Mouse (Mus musculus): Measurements from ENCODE around the gene Gm49416. TPM values are rescaled to one million over a fixed set of nuclear protein-coding genes. Genes with fewer than 3 reads are reported as not detected.
"Not testable (repeated sequence)": the region's sequence is repeated elsewhere in the genome, so short reads cannot be mapped to it uniquely, and the experiment has no call there.

Gene Gm49416
- total RNA-seq, 2 experiments from 2014 or later, result 2.0 to 2.9 TPM

DNA sequence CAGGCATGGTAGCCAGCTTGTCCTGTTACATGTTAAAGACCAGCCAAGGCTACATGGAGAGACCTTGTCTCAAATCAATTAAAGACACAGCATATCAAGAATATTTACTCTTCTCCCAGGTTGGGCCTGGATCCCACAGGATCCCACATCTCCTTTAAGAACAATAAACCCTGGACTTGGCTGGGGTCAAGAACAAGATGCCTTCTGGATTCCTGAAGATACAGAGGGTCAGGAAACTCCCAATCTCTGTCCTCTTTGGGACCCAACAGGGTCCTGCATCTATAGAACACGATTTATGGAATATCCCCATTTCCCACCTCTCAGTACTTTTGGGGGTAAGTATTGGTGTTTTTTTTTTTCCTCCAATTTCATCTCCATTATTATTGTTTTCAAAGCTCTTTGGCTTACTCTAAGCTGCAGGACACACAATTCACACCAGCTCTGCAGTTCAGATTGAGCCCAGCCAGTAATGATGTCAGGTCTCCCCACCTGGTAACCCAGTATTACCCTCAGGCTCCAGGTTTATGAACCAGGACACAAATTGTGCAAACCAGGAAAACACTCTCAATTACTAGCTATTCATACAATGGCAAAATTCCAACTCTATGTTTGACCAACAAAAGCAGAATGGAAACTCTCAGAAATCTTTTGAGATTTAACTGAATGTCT is 1.7 kb upstream of the Gm49416 start:
- H3K4me3 ChIP-seq, result no peak overlapping the region
- no peak overlapping the region for H3K27ac ChIP-seq
- no peak for TF ChIP-seq CTCF (conservative IDR thresholded peaks at IDR 0.05)
- no peak for DNase-seq (ENCODE audit: low spot score in 2 of 2)

DNA sequence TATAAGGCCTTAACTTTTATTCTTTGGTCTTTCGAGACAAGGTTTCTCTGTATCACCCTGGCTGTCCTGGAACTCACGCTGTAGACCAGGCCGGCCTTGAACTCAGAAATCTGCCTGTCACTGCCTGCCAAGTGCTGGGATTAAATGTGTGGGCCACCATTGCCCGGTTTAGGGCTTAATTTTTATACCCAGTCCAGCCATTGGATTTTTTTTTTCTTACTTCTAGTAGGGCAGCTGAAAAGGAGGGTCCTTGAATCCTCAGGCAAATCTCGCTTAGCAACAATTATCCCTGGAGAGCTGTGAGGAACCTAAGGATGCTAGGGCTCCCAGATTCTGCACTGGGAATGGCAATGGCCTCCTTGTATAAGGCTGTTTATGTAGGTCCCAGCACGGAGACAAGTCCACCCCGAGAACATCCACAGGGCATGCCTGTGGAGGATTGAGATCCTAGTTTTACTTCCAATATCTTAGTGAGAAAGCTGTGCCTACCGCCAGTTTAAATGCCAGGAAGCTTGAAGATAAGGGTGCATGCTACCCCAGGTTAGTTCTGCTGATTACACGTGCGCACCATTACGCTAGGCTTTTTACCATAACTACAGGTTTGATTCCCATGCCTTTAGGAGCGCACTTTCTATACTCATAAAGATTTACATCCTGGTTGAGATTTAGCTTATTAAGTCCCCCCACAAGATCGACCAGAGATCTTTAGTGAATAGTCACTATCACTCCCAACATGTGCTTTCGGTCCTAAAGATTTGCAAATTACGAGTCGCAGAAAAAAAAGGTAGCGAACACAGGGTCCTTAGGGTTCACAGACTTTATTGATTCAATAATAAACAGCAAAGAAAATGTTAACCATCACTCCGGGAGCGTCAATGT is 902 bp upstream of the Gm49416 start:
- DNase-seq (ENCODE audit: low spot score in 2 of 2), result no peak
- no peak for TF ChIP-seq CTCF (conservative IDR thresholded peaks at IDR 0.05)
- peak overlapping the region; percentile 94 for H3K27ac ChIP-seq
- peak overlapping the region; percentile 64 for H3K4me3 ChIP-seq

DNA sequence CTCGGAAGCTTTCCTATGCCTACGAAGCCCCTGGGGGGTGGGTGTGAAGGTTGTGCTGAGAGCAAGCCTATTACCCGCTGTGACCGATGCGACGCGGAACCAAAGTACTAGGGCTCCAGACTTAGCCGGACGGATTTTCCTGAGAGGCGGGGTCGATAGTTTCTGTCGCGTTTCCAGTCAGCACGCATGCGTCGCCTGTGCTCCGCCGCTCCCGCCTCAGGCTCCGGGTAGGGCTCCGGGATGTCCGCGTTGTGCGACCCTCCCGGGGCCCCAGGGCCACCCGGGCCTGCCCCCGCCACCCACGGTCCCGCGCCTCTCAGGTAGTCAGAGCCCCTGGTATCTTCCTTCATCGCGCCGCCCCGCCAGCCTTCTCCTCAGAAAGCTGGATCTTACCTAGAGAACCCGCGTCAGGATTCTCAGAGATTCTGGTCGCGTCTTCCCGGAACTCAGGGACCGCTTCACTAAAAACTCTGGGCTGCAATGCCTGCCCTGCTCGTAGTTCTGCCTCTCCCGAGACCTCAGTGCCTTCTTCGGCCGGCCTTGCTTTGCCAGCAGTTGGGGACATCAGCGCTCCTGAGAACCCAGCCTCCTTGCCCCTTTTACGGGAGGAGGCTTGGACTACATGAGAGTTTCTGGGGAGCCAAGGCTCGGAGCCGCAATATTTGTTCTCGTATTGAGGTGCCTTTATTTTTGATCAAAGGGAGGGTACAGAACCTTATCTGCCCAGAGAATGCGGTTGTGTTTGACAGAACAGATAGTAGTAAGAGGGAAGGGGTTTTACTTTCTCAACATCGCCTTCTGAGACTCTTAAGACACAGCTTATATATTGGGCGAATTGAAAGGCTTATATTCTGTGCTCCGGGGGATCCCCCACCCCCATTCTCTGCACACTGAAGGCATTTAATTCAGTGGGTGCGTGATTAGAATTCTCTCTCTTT is 4.4 kb downstream of the Gm49416 start, which contains the start of gene Ints5:
Gene Ints5 (plus strand): TSS at position 177 of the 938 bp plus-strand sequence.
- TF ChIP-seq CTCF (conservative IDR thresholded peaks at IDR 0.05), result no peak
- peak within 1 kb of the TSS; percentile 97 for H3K4me3 ChIP-seq
- DNase-seq (ENCODE audit: low spot score in 2 of 2), result peak; percentile 84 to 87
- H3K27ac ChIP-seq, result peak within 1 kb of the TSS; percentile 85

DNA sequence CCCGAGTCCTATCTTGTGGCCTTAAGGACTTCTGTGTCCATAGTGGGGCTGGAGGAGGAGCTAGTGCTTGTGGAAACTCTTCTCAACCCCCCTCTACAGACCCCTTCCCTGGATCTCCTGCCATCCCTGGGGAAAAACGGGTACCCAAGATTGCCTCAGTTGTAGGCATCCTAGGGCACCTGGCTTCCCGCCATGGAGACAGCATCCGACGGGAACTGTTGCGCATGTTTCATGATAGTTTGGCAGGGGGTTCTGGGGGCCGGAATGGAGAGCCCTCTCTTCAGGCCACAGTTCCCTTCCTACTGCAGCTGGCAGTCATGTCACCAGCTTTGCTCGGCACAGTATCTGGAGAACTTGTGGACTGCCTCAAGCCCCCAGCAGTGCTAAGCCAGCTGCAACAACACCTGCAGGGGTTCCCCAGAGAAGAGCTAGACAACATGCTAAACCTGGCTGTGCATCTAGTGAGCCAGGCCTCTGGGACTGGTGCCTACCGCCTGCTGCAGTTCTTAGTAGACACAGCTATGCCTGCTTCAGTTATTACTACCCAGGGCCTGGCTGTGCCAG is 6.8 kb downstream of the Gm49416 start:
- DNase-seq (ENCODE audit: low spot score in 2 of 2), result no peak
- H3K27ac ChIP-seq, result no peak overlapping the region
- no peak for TF ChIP-seq CTCF (conservative IDR thresholded peaks at IDR 0.05)
- H3K4me3 ChIP-seq, result no peak overlapping the region

DNA sequence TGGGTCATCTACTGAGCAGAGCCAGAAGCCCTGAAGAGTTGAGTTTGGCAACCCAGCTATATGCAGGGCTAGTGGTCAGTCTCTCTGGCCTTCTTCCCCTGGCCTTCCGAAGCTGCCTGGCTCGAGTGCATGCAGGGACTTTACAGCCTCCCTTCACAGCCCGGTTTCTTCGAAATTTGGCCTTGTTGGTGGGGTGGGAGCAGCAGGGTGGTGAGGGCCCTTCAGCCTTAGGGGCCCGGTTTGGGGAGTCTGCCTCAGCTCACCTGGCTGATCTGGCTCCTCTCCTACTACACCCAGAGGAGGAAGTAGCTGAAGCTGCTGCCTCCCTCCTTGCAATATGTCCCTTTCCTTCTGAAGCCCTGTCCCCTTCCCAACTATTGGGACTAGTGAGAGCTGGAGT is 7.5 kb downstream of the Gm49416 start:
- DNase-seq (ENCODE audit: low spot score in 2 of 2); H3K4me3 ChIP-seq; H3K27ac ChIP-seq: not testable (repeated sequence)

DNA sequence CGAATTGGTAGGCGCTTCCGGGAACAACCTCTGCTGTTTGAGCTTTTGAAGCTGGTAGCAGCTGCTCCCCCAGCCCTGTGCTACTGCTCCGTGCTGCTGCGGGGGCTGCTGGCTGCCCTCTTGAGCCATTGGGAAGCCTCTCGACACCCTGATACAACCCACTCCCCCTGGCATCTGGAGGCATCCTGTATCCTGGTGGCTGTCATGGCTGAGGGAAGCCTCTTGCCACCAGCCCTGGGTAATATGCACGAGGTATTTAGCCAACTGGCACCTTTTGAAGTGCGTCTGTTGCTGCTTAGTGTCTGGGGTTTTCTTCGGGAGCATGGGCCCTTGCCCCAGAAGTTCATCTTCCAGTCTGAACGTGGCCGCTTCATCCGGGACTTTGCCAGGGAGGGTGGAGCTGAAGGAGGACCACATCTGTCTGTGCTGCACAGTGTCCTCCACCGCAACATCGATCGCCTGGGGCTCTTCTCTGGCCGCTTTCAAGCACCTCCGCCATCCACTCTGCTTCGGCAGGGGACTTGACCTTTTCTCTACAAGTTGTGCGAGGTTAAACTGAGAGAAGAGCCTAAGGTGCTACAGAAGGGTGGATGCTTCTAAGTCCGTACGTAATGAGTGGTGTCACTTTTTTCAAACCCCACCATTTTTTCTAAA is 8.6 kb downstream of the Gm49416 start:
- H3K4me3 ChIP-seq, result peak overlapping the region; percentile 97
- DNase-seq (ENCODE audit: low spot score in 2 of 2), result peak in 1 of 2 experiments; percentile 44
- H3K27ac ChIP-seq, result peak overlapping the region; percentile 97

DNA sequence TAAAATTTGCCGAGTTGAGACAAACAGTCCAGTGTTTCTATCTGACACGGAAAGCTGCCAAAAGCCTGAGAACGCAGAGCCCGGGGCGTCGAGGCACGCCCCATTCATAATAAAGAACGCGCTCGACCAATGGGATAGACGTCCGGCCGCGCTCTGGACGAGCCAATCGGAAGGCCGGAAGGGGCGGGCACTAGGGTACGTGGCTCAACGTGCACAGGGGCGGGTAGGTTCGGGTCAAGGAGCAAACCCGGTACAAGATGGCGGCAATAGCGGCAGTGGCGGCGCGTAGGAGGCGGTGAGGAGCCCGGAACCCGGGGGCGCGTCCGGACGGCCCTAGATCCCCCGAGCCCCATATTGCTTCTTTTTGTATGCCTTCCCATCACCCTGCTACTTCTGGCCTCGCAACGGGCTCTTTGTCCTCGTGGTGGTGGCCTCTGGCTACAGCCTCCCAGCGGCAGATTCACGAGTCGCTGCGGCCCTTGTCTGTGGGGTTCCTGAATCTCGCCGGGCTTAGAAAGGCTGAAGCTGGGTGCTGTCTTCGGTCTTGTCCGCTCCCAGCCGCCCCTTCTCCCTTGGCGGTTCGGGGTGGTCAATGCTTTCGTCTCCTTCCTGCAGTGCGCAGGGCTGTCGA is 9.3 kb downstream of the Gm49416 start, which contains the start of gene Ganab:
Gene Ganab (plus strand): TSS at position 207 of the 631 bp plus-strand sequence.
- Histone ChIP-seq H3K4me3 (peak within 1 kb of the TSS; percentile 97), H3K27ac (peak within 1 kb of the TSS; percentile 97)
- peak; percentile 48 for TF ChIP-seq CTCF (conservative IDR thresholded peaks at IDR 0.05)
- peak; percentile 96 to 97 for DNase-seq (ENCODE audit: low spot score in 2 of 2)

DNA sequence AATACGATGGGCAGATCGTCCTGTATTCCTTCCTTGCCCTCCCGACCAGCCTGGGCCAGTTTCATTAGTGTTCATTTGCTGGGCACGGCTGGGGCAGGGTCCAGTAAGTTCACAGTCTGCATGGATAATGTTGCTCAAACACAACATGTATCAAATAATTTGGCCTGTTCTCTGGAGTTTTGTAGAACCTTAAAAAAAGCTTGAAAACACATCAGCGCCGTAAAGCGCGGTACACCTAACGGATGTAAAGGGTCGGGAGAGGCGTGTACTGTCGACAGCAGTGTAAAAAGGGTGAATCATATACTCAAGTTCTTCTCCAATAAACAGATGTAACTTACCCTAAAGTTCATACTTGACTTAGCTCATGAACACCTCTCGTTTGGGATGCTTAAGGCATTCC is 9.8 kb downstream of the Gm49416 start:
- no peak for TF ChIP-seq CTCF (conservative IDR thresholded peaks at IDR 0.05)
- peak overlapping the region; percentile 97 for H3K27ac ChIP-seq
- no peak for DNase-seq (ENCODE audit: low spot score in 2 of 2)

DNA sequence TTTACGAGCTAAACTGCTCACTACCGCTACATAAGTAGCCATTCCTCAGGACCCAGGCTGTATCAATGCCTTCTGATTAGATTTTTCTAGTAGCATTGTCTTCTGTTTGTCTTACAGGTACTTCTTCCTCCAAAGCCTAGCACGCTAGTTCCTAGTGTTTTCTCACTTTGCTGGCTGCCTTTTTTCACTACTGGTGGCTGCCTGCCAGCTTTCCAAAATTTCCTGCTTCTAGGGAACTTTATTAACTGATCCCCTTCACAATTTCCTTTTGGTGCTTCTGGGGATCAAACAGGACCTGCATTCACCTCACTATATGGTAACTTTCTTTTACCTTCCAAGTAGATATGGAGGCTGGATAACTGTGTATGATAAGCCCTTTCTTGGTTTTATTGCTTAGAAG is 10.4 kb downstream of the Gm49416 start:
- Histone ChIP-seq H3K27ac (no peak overlapping the region), H3K4me3 (peak overlapping the region; percentile 97)
- no peak for DNase-seq (ENCODE audit: low spot score in 2 of 2)
- no peak for TF ChIP-seq CTCF (conservative IDR thresholded peaks at IDR 0.05)

More for the DNA sequence above, 9.8 kb downstream of the Gm49416 start:
- peak overlapping the region; percentile 97 for H3K4me3 ChIP-seq

DNA sequence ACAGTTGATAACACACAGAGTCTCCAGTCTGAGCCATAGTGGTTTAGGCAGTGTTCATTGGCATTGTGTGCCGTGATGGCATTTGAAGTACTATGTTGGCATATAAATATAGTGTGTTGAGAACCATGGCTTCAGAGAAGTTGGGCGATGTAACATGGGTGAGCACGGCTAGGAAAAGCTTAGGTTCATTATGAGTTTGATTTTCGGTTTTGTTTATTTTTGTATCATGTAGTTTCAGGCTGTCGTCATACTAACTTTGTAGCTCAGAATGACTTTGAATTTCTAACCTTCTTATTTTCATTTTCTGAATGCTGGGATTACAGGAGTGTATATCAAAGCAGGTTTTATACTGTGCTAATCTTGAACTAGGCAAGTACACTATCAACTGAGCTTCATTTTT is 14.7 kb downstream of the Gm49416 start:
- Histone ChIP-seq H3K4me3 (no peak overlapping the region), H3K27ac (no peak overlapping the region)
- TF ChIP-seq CTCF (conservative IDR thresholded peaks at IDR 0.05), result no peak
- DNase-seq (ENCODE audit: low spot score in 2 of 2), result no peak

DNA sequence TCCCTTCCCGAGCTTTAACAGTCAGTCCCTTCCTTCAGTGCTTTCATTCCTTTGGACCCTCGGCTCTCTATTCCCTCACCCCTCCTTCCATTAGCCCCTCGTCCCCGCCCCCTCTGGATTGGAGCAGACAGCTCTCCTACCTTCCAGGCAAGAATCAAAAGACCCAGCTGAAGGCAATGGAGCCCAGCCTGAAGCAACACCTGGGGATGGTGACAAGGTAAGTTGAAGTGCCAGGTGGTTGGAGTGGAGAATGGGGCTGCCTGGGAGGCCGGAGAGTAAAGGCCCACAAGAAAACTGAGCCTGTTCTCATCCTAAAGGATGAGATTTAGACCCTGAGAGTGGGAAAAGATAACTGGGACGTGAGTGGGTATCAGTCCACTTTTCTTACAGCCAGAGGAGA is 19.8 kb downstream of the Gm49416 start:
- TF ChIP-seq CTCF (conservative IDR thresholded peaks at IDR 0.05), result no peak
- peak overlapping the region; percentile 51 for H3K27ac ChIP-seq
- no peak overlapping the region for H3K4me3 ChIP-seq
- DNase-seq (ENCODE audit: low spot score in 2 of 2), result no peak
